Mouse (Mus musculus) embryonic facial prominence, embryonic 14.5 days (tissue): ENCODE data around the gene Svopl. TPM values are rescaled to one million over a fixed set of nuclear protein-coding genes. Genes with fewer than 3 reads are reported as not detected.

ENCODE experiments used
- ATAC-seq: fragments of 200-750 bp; cut with Nextera tagmentation; 2 replicates; pipeline ENCODE4 v1.8.0; 2017; ENCODE audit warnings: low read depth, moderate number of reproducible peaks, moderate TSS enrichment
- DNase-seq: peaks from one replicate; pipeline ENCODE4 v3.0.0-alpha.2; 2015; ENCODE audit warnings: low spot score
- H3K27ac ChIP-seq: fragments of 300-500 bp; sonication (generic); replicated peaks from 2 replicates; pipeline ENCODE4 v1.5.1; 2014; ENCODE audit warnings: low read depth, mild to moderate bottlenecking, low read length, moderate library complexity
- H3K27me3 ChIP-seq: fragments of 300-500 bp; sonication (generic); replicated peaks from 2 replicates; pipeline ENCODE4 v1.6.1; 2014; ENCODE audit warnings: low read length; ENCODE audit not compliant: control insufficient read depth, insufficient read depth
- H3K36me3 ChIP-seq: fragments of 300-500 bp; sonication (generic); 2 replicates; pipeline ENCODE4 v1.6.1; 2014; ENCODE audit warnings: low read length, mixed read lengths; ENCODE audit not compliant: control insufficient read depth, insufficient read depth
- H3K4me1 ChIP-seq: fragments of 300-500 bp; sonication (generic); 2 replicates; pipeline ENCODE4 v1.6.1; 2014; ENCODE audit warnings: antibody characterized with exemption, low read length; ENCODE audit not compliant: control insufficient read depth, insufficient read depth
- H3K4me2 ChIP-seq: fragments of 300-500 bp; sonication (generic); 2 replicates; pipeline ENCODE4 v1.6.1; 2014; ENCODE audit warnings: low read depth, mild to moderate bottlenecking, low read length, moderate library complexity, mixed read lengths
- H3K4me3 ChIP-seq: fragments of 300-500 bp; sonication (generic); 2 replicates; pipeline ENCODE4 v1.5.1; 2014; ENCODE audit warnings: low read depth, mild to moderate bottlenecking, low read length
- H3K9ac ChIP-seq: fragments of 300-500 bp; sonication (generic); 2 replicates; pipeline ENCODE4 v1.6.1; 2014; ENCODE audit warnings: low read depth, mild to moderate bottlenecking, low read length, moderate library complexity, mixed read lengths
- H3K9me3 ChIP-seq: fragments of 300-500 bp; sonication (generic); 2 replicates; pipeline ENCODE4 v1.6.1; 2016; ENCODE audit warnings: low read length; ENCODE audit not compliant: control insufficient read depth
- WGBS: fragments of 180-500 bp; shearing (Covaris S2); extraction: QIAGEN DNeasy Blood & Tissue Kit; methylation state at CpG from one replicate; pipeline ENCODE4 v1.1.7; 2014; 5-methylcytosine and 5-hydroxymethylcytosine counted together
- polyA plus RNA-seq: library from polyadenylated mRNA; unstranded; fragments of >200 nt; fragmentation: Nextera tagmentation; extraction: Ambion mirVana; gene quantifications from 2 replicates; pipeline ENCODE4 v1.2.1, GENCODE M21; 2014

Gene Svopl
- polyA plus RNA-seq, 1 experiment from 2014 or later, result 6.0 TPM

GRCm38 (mm10) chr6:38072137-38072796, 25.5 kb upstream of the Svopl start:
- no peaks in the 10 kb centered on the region for H3K4me1 ChIP-seq
- 76% methylated on average over 5 of the region's 5 CpGs for WGBS
- no peak overlapping the region for H3K9ac ChIP-seq
- DNase-seq (no peak), ATAC-seq (no peak)
- no peaks in the 10 kb centered on the region for H3K27me3 ChIP-seq
- no peak overlapping the region for H3K4me2 ChIP-seq
- no peak overlapping the region for H3K27ac ChIP-seq
- 0 out of 2 replicates have a peak, but pooled peaks cover 4% of the 10 kb centered on the region for H3K9me3 ChIP-seq
- H3K36me3 ChIP-seq, result no peaks in the 10 kb centered on the region
- H3K4me3 ChIP-seq, result no peak overlapping the region

- Histone ChIP-seq H3K27me3 (no peaks in the 10 kb centered on the region), H3K9ac (no peak overlapping the region), H3K27ac (no peak overlapping the region), H3K36me3 (no peaks in the 10 kb centered on the region), H3K4me3 (no peak overlapping the region), H3K4me1 (no peaks in the 10 kb centered on the region), H3K4me2 (no peak overlapping the region), H3K9me3 (0 out of 2 replicates have a peak, but pooled peaks cover 4% of the 10 kb centered on the region)
- ATAC-seq (no peak), DNase-seq (no peak)
- 88% methylated on average over 4 of the region's 4 CpGs for WGBS
Observed at GRCm38 (mm10) chr6:38071256-38071655, 24.5 kb upstream of the Svopl start.

- H3K27me3 ChIP-seq, result no peaks in the 10 kb centered on the region
- H3K9me3 ChIP-seq, result peaks cover 8% of the 10 kb centered on the region; the same call in 1 of the 2 replicates
- DNase-seq (peak; percentile 90), ATAC-seq (peak; percentile 86)
- H3K4me3 ChIP-seq, result no peak overlapping the region
- WGBS, result 0% methylated on average over 5 of the region's 5 CpGs
- H3K4me1 ChIP-seq, result no peaks in the 10 kb centered on the region
- H3K36me3 ChIP-seq, result no peaks in the 10 kb centered on the region
- no peak overlapping the region for H3K9ac ChIP-seq
- H3K27ac ChIP-seq, result no peak overlapping the region
- H3K4me2 ChIP-seq, result no peak overlapping the region
Observed at GRCm38 (mm10) chr6:38066215-38066614, 19.4 kb upstream of the Svopl start.

GRCm38 (mm10) chr6:38065501-38066122, 18.8 kb upstream of the Svopl start:
- peak; percentile 60; the same call in 1 of the 2 replicates for ATAC-seq
- Histone ChIP-seq H3K36me3 (no peaks in the 10 kb centered on the region), H3K4me3 (no peak overlapping the region), H3K27me3 (no peaks in the 10 kb centered on the region), H3K9me3 (peaks cover 8% of the 10 kb centered on the region; the same call in 1 of the 2 replicates), H3K9ac (no peak overlapping the region), H3K27ac (no peak overlapping the region), H3K4me1 (no peaks in the 10 kb centered on the region), H3K4me2 (no peak overlapping the region; the same call in 1 of the 2 replicates)
- DNase-seq, result no peak
- 71% methylated on average over 11 of the region's 11 CpGs for WGBS

GRCm38 (mm10) chr6:38065122-38065500, 18.3 kb upstream of the Svopl start:
- ATAC-seq (no peak), DNase-seq (no peak)
- Histone ChIP-seq H3K36me3 (no peaks in the 10 kb centered on the region), H3K9me3 (peaks cover 8% of the 10 kb centered on the region; the same call in 1 of the 2 replicates), H3K4me1 (no peaks in the 10 kb centered on the region), H3K4me2 (no peak overlapping the region), H3K9ac (no peak overlapping the region), H3K27me3 (no peaks in the 10 kb centered on the region), H3K4me3 (no peak overlapping the region), H3K27ac (no peak overlapping the region)
- 60% methylated on average over 3 of the region's 3 CpGs for WGBS

GRCm38 (mm10) chr6:38064621-38065020, 17.8 kb upstream of the Svopl start:
- no peaks in the 10 kb centered on the region for H3K4me1 ChIP-seq
- WGBS, result 71% methylated on average over 2 of the region's 2 CpGs
- no peak overlapping the region for H3K27ac ChIP-seq
- peaks cover 8% of the 10 kb centered on the region; the same call in 1 of the 2 replicates for H3K9me3 ChIP-seq
- DNase-seq, result no peak
- no peak overlapping the region for H3K4me3 ChIP-seq
- ATAC-seq, result no peak
- H3K27me3 ChIP-seq, result no peaks in the 10 kb centered on the region
- H3K9ac ChIP-seq, result no peak overlapping the region
- H3K4me2 ChIP-seq, result no peak overlapping the region
- no peaks in the 10 kb centered on the region for H3K36me3 ChIP-seq

- Histone ChIP-seq H3K27ac (no peak overlapping the region), H3K4me3 (no peak overlapping the region), H3K27me3 (no peaks in the 10 kb centered on the region), H3K4me2 (no peak overlapping the region), H3K9ac (no peak overlapping the region), H3K36me3 (no peaks in the 10 kb centered on the region), H3K9me3 (peaks cover 8% of the 10 kb centered on the region; the same call in 1 of the 2 replicates), H3K4me1 (no peaks in the 10 kb centered on the region; the same call in 1 of the 2 replicates)
- 58% methylated on average over 5 of the region's 5 CpGs for WGBS
- no peak for DNase-seq
- no peak for ATAC-seq
Observed at GRCm38 (mm10) chr6:38058805-38059204, 12.0 kb upstream of the Svopl start.

- DNase-seq, result no peak
- H3K9ac ChIP-seq, result no peak overlapping the region
- H3K4me2 ChIP-seq, result no peak overlapping the region
- H3K27me3 ChIP-seq, result no peaks in the 10 kb centered on the region
- H3K4me1 ChIP-seq, result no peaks in the 10 kb centered on the region; the same call in 1 of the 2 replicates
- no peaks in the 10 kb centered on the region for H3K9me3 ChIP-seq
- no peak for ATAC-seq
- WGBS, result 76% methylated on average over 15 of the region's 15 CpGs
- no peak overlapping the region for H3K27ac ChIP-seq
- H3K36me3 ChIP-seq, result no peaks in the 10 kb centered on the region
- no peak overlapping the region for H3K4me3 ChIP-seq
Observed at GRCm38 (mm10) chr6:38055471-38056330, 8.9 kb upstream of the Svopl start.
